Mouse (Mus musculus) heart, embryonic 16.5 days (tissue): ENCODE measurements around the gene Fam160a1. TPM values are rescaled to one million over a fixed set of nuclear protein-coding genes. Genes with fewer than 3 reads are reported as not detected.

Source experiments
- ATAC-seq: fragments of 200-750 bp; cut with Nextera tagmentation; replicated peaks from 2 replicates; pipeline ENCODE4 v1.8.0; 2017; ENCODE audit warnings: moderate number of reproducible peaks; ENCODE audit not compliant: insufficient read depth, low FRiP score; ENCODE audit errors: extremely low read depth
- H3K27ac ChIP-seq: fragments of 300-500 bp; sonication (generic); 2 replicates; pipeline ENCODE4 v1.5.1; 2014; ENCODE audit warnings: mild to moderate bottlenecking, low read length, control low read depth, moderate library complexity
- H3K27me3 ChIP-seq: fragments of 300-500 bp; sonication (generic); 2 replicates; pipeline ENCODE4 v1.6.1; 2014; ENCODE audit warnings: low read length, mixed read lengths; ENCODE audit not compliant: control insufficient read depth, insufficient read depth
- H3K36me3 ChIP-seq: fragments of 300-500 bp; sonication (generic); 2 replicates; pipeline ENCODE4 v1.6.1; 2014; ENCODE audit not compliant: control insufficient read depth, insufficient read depth
- H3K4me1 ChIP-seq: fragments of 300-500 bp; sonication (generic); 2 replicates; pipeline ENCODE4 v1.6.1; 2014; ENCODE audit warnings: low read length, mixed read lengths; ENCODE audit not compliant: control insufficient read depth, insufficient read depth
- H3K4me2 ChIP-seq: fragments of 300-500 bp; sonication (generic); 2 replicates; pipeline ENCODE4 v1.6.1; 2014; ENCODE audit warnings: low read depth, mild to moderate bottlenecking, control low read depth, low read length
- H3K4me3 ChIP-seq: fragments of 300-500 bp; sonication (generic); 2 replicates; pipeline ENCODE4 v1.5.1; 2014; ENCODE audit warnings: mild to moderate bottlenecking, control low read depth, low read length
- H3K9ac ChIP-seq: fragments of 300-500 bp; sonication (generic); 2 replicates; pipeline ENCODE4 v1.6.1; 2014; ENCODE audit warnings: low read length, control low read depth
- H3K9me3 ChIP-seq: fragments of 300-500 bp; sonication (generic); replicated peaks from 2 replicates; pipeline ENCODE4 v1.6.1; 2016; ENCODE audit warnings: low read length; ENCODE audit not compliant: control insufficient read depth
- WGBS: fragments of 180-500 bp; shearing (Covaris S2); extraction: QIAGEN DNeasy Blood & Tissue Kit; methylation state at CpG from one replicate; pipeline ENCODE4 v1.1.7; 2014; 5-methylcytosine and 5-hydroxymethylcytosine counted together
- polyA plus RNA-seq: library from polyadenylated mRNA; unstranded; fragments of >200 nt; fragmentation: Nextera tagmentation; extraction: Ambion mirVana; gene quantifications from 2 replicates; pipeline ENCODE4 v1.2.1, GENCODE M21; 2015

Fam160a1 gene
- polyA plus RNA-seq, 1 experiment from 2014 or later, result 10.2 TPM

GRCm38 (mm10) chr3:85813101-85814014 is 3.7 kb downstream of the Fam160a1 start:
- Histone ChIP-seq H3K4me1 (peaks cover 12% of the 10 kb centered on the region; the same call in 1 of the 2 replicates), H3K27ac (no peak overlapping the region), H3K4me2 (no peak overlapping the region), H3K27me3 (no peaks in the 10 kb centered on the region), H3K9me3 (no peaks in the 10 kb centered on the region), H3K9ac (no peak overlapping the region), H3K36me3 (no peaks in the 10 kb centered on the region), H3K4me3 (no peak overlapping the region)
- 62% methylated on average over 4 of the region's 4 CpGs for WGBS
- no peak for ATAC-seq

GRCm38 (mm10) chr3:85812010-85812409 is 5.1 kb downstream of the Fam160a1 start:
- H3K4me3 ChIP-seq, result no peak overlapping the region
- peaks cover 12% of the 10 kb centered on the region; the same call in 1 of the 2 replicates for H3K4me1 ChIP-seq
- 72% methylated on average over 5 of the region's 5 CpGs for WGBS
- no peak overlapping the region for H3K4me2 ChIP-seq
- no peaks in the 10 kb centered on the region for H3K9me3 ChIP-seq
- no peaks in the 10 kb centered on the region for H3K36me3 ChIP-seq
- H3K9ac ChIP-seq, result no peak overlapping the region
- ATAC-seq, result no peak
- no peaks in the 10 kb centered on the region for H3K27me3 ChIP-seq
- H3K27ac ChIP-seq, result no peak overlapping the region

GRCm38 (mm10) chr3:85793166-85793565 is 23.9 kb downstream of the Fam160a1 start:
- Histone ChIP-seq H3K27ac (no peak overlapping the region), H3K9me3 (no peaks in the 10 kb centered on the region), H3K4me2 (no peak overlapping the region), H3K4me1 (no peaks in the 10 kb centered on the region), H3K9ac (no peak overlapping the region), H3K4me3 (no peak overlapping the region), H3K36me3 (no peaks in the 10 kb centered on the region), H3K27me3 (no peaks in the 10 kb centered on the region)
- WGBS, result 41% methylated on average over 1 of the region's 1 CpGs
- no peak for ATAC-seq

DNA sequence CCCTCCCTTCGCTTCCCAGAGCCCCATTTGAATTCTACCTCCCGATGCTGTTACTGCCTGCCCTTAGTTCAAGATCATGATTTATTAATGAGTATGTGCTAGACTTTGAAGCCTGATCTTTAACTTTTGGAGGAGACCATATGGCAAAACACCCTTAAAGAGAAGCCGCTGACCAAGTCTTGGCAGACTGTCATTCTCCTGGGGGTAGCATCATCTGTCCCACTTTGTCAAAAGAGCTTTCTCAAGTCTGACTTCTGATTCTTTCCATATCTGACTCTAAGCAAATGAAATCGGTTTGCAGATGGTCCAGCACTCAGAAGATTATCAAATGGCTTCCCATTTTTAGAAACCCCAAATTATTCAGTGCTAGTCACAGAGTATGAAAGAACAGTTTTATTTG is 27.3 kb downstream of the Fam160a1 start:
- no peaks in the 10 kb centered on the region for H3K4me1 ChIP-seq

DNA sequence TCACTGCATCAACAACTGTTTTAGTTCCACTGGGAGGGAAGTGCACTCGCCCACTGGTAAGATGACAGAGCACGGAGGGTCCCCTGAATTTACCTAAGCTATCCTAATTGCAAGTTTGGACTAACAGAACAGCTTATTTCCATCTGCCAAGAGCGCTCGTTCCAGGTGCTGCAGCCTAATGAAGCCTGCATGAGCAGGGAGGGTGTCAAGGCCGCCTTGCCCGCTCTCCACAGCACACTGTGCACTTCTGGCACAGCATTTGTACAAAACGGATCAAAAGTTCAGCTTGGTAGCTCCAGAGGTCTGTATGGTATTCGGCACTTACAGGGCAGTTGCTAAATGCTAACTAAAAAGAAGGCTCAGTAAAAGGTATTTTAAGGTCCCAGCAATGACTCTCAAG is 30.6 kb downstream of the Fam160a1 start:
- Histone ChIP-seq H3K4me2 (no peak overlapping the region), H3K9ac (no peak overlapping the region), H3K27ac (no peak overlapping the region), H3K9me3 (no peaks in the 10 kb centered on the region), H3K4me1 (no peaks in the 10 kb centered on the region), H3K27me3 (no peaks in the 10 kb centered on the region), H3K4me3 (no peak overlapping the region), H3K36me3 (no peaks in the 10 kb centered on the region)
- 85% methylated on average over 8 of the region's 8 CpGs for WGBS
- ATAC-seq, result no peak

More for the DNA sequence above, 27.3 kb downstream of the Fam160a1 start:
- Histone ChIP-seq H3K27me3 (no peaks in the 10 kb centered on the region), H3K4me3 (no peak overlapping the region), H3K27ac (no peak overlapping the region), H3K36me3 (no peaks in the 10 kb centered on the region), H3K4me2 (no peak overlapping the region), H3K9me3 (no peaks in the 10 kb centered on the region), H3K9ac (no peak overlapping the region)
- ATAC-seq, result no peak
- 76% methylated on average over 4 of the region's 4 CpGs for WGBS

DNA sequence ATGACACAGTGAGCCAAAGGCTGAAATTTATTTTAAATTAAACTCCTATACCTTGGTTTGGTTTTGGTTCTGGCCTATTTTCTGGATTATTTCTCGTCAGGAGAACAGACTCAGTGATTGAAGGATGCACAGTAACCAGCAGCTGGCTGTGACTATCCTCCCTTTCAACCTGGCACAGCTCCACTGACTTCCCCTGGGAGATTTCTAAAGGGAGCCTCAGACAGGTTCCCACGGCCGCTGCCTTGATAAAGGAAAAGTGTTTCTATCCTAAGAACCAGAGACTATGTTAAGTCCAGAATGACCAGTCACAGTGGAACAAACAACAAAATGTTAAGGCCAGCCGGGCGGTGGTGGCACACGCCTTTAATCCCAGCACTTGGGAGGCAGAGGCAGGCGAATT is 36.2 kb downstream of the Fam160a1 start:
- WGBS, result 57% methylated on average over 7 of the region's 7 CpGs
- no peak for ATAC-seq
- Histone ChIP-seq H3K9me3 (no peaks in the 10 kb centered on the region), H3K9ac (no peak overlapping the region), H3K27me3 (no peaks in the 10 kb centered on the region), H3K27ac (no peak overlapping the region), H3K4me1 (peaks cover 6% of the 10 kb centered on the region; the same call in 1 of the 2 replicates), H3K36me3 (no peaks in the 10 kb centered on the region), H3K4me3 (no peak overlapping the region), H3K4me2 (no peak overlapping the region)

DNA sequence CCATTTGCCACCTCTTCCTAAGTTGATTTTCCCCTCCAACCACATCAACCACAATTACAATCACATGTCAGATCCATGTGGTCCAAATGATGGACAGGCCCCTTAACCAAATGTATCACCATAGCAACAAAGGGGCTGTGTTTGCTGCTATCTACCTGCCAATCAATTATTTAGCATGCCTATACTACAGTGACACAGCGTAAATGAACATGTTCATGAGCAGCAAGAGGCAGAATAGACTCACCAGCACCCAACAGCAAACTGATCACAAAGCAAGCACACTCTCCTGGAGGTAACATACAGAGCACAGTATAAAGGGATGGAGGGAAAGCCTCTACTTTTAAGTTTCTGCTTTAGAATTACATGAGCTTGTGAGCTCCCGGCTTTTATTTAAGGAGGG is 36.8 kb downstream of the Fam160a1 start:
- Histone ChIP-seq H3K27me3 (no peaks in the 10 kb centered on the region), H3K4me1 (peaks cover 6% of the 10 kb centered on the region; the same call in 1 of the 2 replicates), H3K4me2 (no peak overlapping the region), H3K27ac (no peak overlapping the region), H3K9ac (no peak overlapping the region), H3K36me3 (no peaks in the 10 kb centered on the region), H3K4me3 (no peak overlapping the region), H3K9me3 (no peaks in the 10 kb centered on the region)
- 58% methylated on average over 2 of the region's 2 CpGs for WGBS
- ATAC-seq, result no peak

DNA sequence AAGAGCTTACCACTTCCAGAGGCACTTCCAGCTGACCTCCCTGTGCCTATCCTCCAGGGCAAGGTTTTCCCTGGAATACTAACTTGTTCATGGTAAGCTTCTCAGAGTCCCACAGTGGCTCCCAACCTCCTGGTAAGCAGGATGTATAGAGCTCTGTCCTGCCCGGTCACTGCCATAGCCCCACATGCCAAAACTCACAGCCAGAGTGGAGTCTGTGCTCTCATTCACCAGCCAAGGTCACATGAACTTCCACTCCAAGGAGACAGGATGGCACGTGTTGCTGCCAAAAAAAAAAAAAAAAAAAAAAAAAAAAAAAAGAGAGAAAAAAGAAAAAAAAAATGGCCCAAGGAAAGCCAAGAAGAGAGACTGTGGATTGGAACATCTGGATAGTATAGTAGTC is 39.2 kb downstream of the Fam160a1 start:
- Histone ChIP-seq H3K9ac (no peak overlapping the region), H3K27ac (no peak overlapping the region), H3K4me1 (peaks cover 19% of the 10 kb centered on the region), H3K36me3 (no peaks in the 10 kb centered on the region), H3K4me2 (no peak overlapping the region), H3K4me3 (no peak overlapping the region), H3K27me3 (no peaks in the 10 kb centered on the region), H3K9me3 (no peaks in the 10 kb centered on the region)
- 45% methylated on average over 2 of the region's 2 CpGs for WGBS
- no peak for ATAC-seq

DNA sequence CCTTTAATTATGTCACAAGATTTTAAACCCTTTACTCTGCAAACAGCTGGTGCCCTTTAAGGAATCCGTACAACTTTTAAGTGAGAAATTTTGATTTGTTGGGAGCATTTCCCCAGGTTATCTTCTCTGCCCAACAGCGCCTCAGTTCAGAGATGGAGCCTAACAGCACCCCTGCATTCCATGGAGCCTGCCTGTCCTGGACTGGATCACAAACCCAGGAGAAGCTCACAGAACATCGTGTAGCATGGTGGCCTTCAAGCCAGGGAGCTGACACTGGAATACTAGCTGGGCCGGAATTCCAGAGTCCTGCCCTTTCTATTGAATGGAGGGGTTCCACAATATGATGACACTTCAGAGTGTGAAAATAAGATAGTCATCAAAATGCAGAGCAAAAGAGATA is 39.7 kb downstream of the Fam160a1 start:
- ATAC-seq, result no peak
- Histone ChIP-seq H3K4me3 (no peak overlapping the region), H3K4me1 (peaks cover 19% of the 10 kb centered on the region), H3K27me3 (no peaks in the 10 kb centered on the region), H3K27ac (no peak overlapping the region), H3K36me3 (no peaks in the 10 kb centered on the region), H3K9ac (no peak overlapping the region), H3K4me2 (no peak overlapping the region), H3K9me3 (no peaks in the 10 kb centered on the region)
- 75% methylated on average over 4 of the region's 4 CpGs for WGBS
